Mouse (Mus musculus): ENCODE results near the gene Zfp346.
"Not testable (repeated sequence)": the region's sequence is repeated elsewhere in the genome, so short reads cannot be mapped to it uniquely, and the experiment has no call there.

Gene Zfp346

GRCm38 (mm10) chr13:55105045-55105952 is at the start of gene Zfp346:
TSS of gene Zfp346 (plus strand) at chr13:55105311.
- peak; percentile 89 for DNase-seq (ENCODE audit: low spot score)

GRCm38 (mm10) chr13:55058042-55058441 is 47.1 kb upstream of the Zfp346 start:
- DNase-seq (ENCODE audit: low spot score), result no peak

- DNase-seq (ENCODE audit: low spot score), result no peak
Measured at GRCm38 (mm10) chr13:55063276-55063675, 41.8 kb upstream of the Zfp346 start.

- no peak for DNase-seq (ENCODE audit: low spot score)
Measured at GRCm38 (mm10) chr13:55069719-55070118, 35.4 kb upstream of the Zfp346 start.

GRCm38 (mm10) chr13:55071322-55071721 is 33.8 kb upstream of the Zfp346 start:
- no peak for DNase-seq (ENCODE audit: low spot score)

GRCm38 (mm10) chr13:55075597-55075996 is 29.5 kb upstream of the Zfp346 start:
- no peak for DNase-seq (ENCODE audit: low spot score)

- DNase-seq (ENCODE audit: low spot score), result no peak
Measured at GRCm38 (mm10) chr13:55092588-55092987, 12.5 kb upstream of the Zfp346 start.

GRCm38 (mm10) chr13:55097841-55098240 is 7.3 kb upstream of the Zfp346 start:
- not testable (repeated sequence) for DNase-seq (ENCODE audit: low spot score)

GRCm38 (mm10) chr13:55099066-55099725 is 5.9 kb upstream of the Zfp346 start:
- DNase-seq (ENCODE audit: low spot score), result no peak

GRCm38 (mm10) chr13:55099726-55100478 is 5.2 kb upstream of the Zfp346 start, which contains the start of gene Uimc1:
TSS of gene Uimc1 (minus strand) at chr13:55100300.
- DNase-seq (ENCODE audit: low spot score), result peak; percentile 60

GRCm38 (mm10) chr13:55101627-55102026 is 3.5 kb upstream of the Zfp346 start:
- no peak for DNase-seq (ENCODE audit: low spot score)

GRCm38 (mm10) chr13:55102366-55102765 is 2.7 kb upstream of the Zfp346 start:
- no peak for DNase-seq (ENCODE audit: low spot score)

- DNase-seq (ENCODE audit: low spot score), result no peak
Measured at GRCm38 (mm10) chr13:55103351-55103750, 1.8 kb upstream of the Zfp346 start.

GRCm38 (mm10) chr13:55105953-55106691 is 1.0 kb downstream of the Zfp346 start:
- DNase-seq (ENCODE audit: low spot score), result no peak

GRCm38 (mm10) chr13:55107116-55107515 is 2.0 kb downstream of the Zfp346 start:
- no peak for DNase-seq (ENCODE audit: low spot score)

- no peak for DNase-seq (ENCODE audit: low spot score)
Measured at GRCm38 (mm10) chr13:55107694-55108093, 2.6 kb downstream of the Zfp346 start.

GRCm38 (mm10) chr13:55114375-55114774 is 9.3 kb downstream of the Zfp346 start:
- no peak for DNase-seq (ENCODE audit: low spot score)

- DNase-seq (ENCODE audit: low spot score), result no peak
Measured at GRCm38 (mm10) chr13:55124903-55125302, 19.8 kb downstream of the Zfp346 start.

GRCm38 (mm10) chr13:55133448-55133847 is 28.3 kb downstream of the Zfp346 start, which contains the start of gene Gm17617:
TSS of gene Gm17617 (minus strand) at chr13:55133548.
- DNase-seq (ENCODE audit: low spot score), result no peak

GRCm38 (mm10) chr13:55135382-55135781 is 30.3 kb downstream of the Zfp346 start:
- DNase-seq (ENCODE audit: low spot score), result no peak

- no peak for DNase-seq (ENCODE audit: low spot score)
Measured at GRCm38 (mm10) chr13:55140271-55140670, 35.2 kb downstream of the Zfp346 start.
